Mouse (Mus musculus) intestine, embryonic 14.5 days (tissue): ENCODE measurements at regions not wholly inside any gene's neighbourhood (a gene's known extent, or its start where the extent isn't known, plus 50 kb on each side); places are given as distances from the start of the nearest gene placed in this dataset.

ENCODE experiments used
- ATAC-seq: fragments of 200-750 bp; cut with Nextera tagmentation; replicated peaks from 2 replicates; pipeline ENCODE4 v1.8.0; 2017; ENCODE audit warnings: low read depth, moderate number of reproducible peaks, moderate TSS enrichment, moderate library complexity; ENCODE audit not compliant: low FRiP score, low TSS enrichment
- DNase-seq: peaks from one replicate; pipeline ENCODE4 v3.0.0-alpha.2; 2018; ENCODE audit warnings: low spot score
- H3K27ac ChIP-seq: fragments of 300-500 bp; sonication (generic); 2 replicates; pipeline ENCODE4 v1.5.1; 2014; ENCODE audit warnings: low read depth, mild to moderate bottlenecking, control low read depth
- H3K27me3 ChIP-seq: fragments of 300-500 bp; sonication (generic); replicated peaks from 2 replicates; pipeline ENCODE4 v1.6.1; 2014; ENCODE audit warnings: low read length, control low read depth; ENCODE audit not compliant: control insufficient read depth, insufficient read depth
- H3K36me3 ChIP-seq: fragments of 300-500 bp; sonication (generic); 2 replicates; pipeline ENCODE4 v1.6.1; 2014; ENCODE audit warnings: low read length, control low read depth; ENCODE audit not compliant: control insufficient read depth, insufficient read depth
- H3K4me1 ChIP-seq: fragments of 300-500 bp; sonication (generic); replicated peaks from 2 replicates; pipeline ENCODE4 v1.6.1; 2014; ENCODE audit warnings: low read length, control low read depth, mixed read lengths; ENCODE audit not compliant: control insufficient read depth, insufficient read depth
- H3K4me2 ChIP-seq: fragments of 300-500 bp; sonication (generic); 2 replicates; pipeline ENCODE4 v1.6.1; 2014; ENCODE audit warnings: low read length
- H3K4me3 ChIP-seq: fragments of 300-500 bp; sonication (generic); 2 replicates; pipeline ENCODE4 v1.5.1; 2014; ENCODE audit warnings: low read depth, low read length, control low read depth, mixed read lengths
- H3K9ac ChIP-seq: fragments of 300-500 bp; sonication (generic); 2 replicates; pipeline ENCODE4 v1.6.1; 2014; ENCODE audit warnings: mild to moderate bottlenecking, low read length
- H3K9me3 ChIP-seq: fragments of 300-500 bp; sonication (generic); 2 replicates; pipeline ENCODE4 v1.6.1; 2016; ENCODE audit warnings: low read length, control low read depth; ENCODE audit not compliant: control insufficient read depth
- WGBS: fragments of 180-500 bp; shearing (Covaris S2); extraction: QIAGEN DNeasy Blood & Tissue Kit; methylation state at CpG from one replicate; pipeline ENCODE4 v1.1.7; 2014; 5-methylcytosine and 5-hydroxymethylcytosine counted together

- WGBS, result 93% methylated on average over 2 of the region's 2 CpGs
- Histone ChIP-seq H3K4me1 (no peaks in the 10 kb centered on the region), H3K4me2 (no peak overlapping the region), H3K9me3 (no peaks in the 10 kb centered on the region), H3K27me3 (peaks cover 6% of the 10 kb centered on the region; the same call in 1 of the 2 replicates), H3K4me3 (no peak overlapping the region), H3K9ac (no peak overlapping the region), H3K27ac (no peak overlapping the region), H3K36me3 (no peaks in the 10 kb centered on the region)
- no peak for DNase-seq
- ATAC-seq, result no peak
Measured at GRCm38 (mm10) chr11:114514126-114514525, 154.2 kb upstream of the Rpl38 start.

GRCm38 (mm10) chr11:114513446-114513845, 154.9 kb upstream of the Rpl38 start:
- Histone ChIP-seq H3K9me3 (no peaks in the 10 kb centered on the region), H3K27ac (no peak overlapping the region), H3K27me3 (peaks cover 6% of the 10 kb centered on the region; the same call in 1 of the 2 replicates), H3K4me3 (no peak overlapping the region), H3K4me1 (no peaks in the 10 kb centered on the region), H3K9ac (no peak overlapping the region), H3K36me3 (no peaks in the 10 kb centered on the region), H3K4me2 (no peak overlapping the region)
- DNase-seq (no peak), ATAC-seq (no peak)
- WGBS, result 22% methylated on average over 5 of the region's 5 CpGs

GRCm38 (mm10) chr11:114511994-114512393, 156.3 kb upstream of the Rpl38 start:
- Histone ChIP-seq H3K36me3 (no peaks in the 10 kb centered on the region), H3K4me2 (no peak overlapping the region), H3K4me3 (no peak overlapping the region), H3K9me3 (no peaks in the 10 kb centered on the region), H3K4me1 (no peaks in the 10 kb centered on the region), H3K9ac (no peak overlapping the region), H3K27me3 (peaks cover 6% of the 10 kb centered on the region; the same call in 1 of the 2 replicates), H3K27ac (no peak overlapping the region)
- DNase-seq (no peak), ATAC-seq (no peak)
- WGBS, result 9% methylated on average over 5 of the region's 5 CpGs

- 16% methylated on average over 5 of the region's 5 CpGs for WGBS
- no peaks in the 10 kb centered on the region for H3K9me3 ChIP-seq
- H3K27ac ChIP-seq, result no peak overlapping the region
- H3K4me2 ChIP-seq, result no peak overlapping the region
- DNase-seq (no peak), ATAC-seq (no peak)
- H3K4me3 ChIP-seq, result no peak overlapping the region
- no peaks in the 10 kb centered on the region for H3K4me1 ChIP-seq
- no peak overlapping the region for H3K9ac ChIP-seq
- no peaks in the 10 kb centered on the region for H3K27me3 ChIP-seq
- H3K36me3 ChIP-seq, result no peaks in the 10 kb centered on the region
Measured at GRCm38 (mm10) chr11:114502562-114502961, 165.8 kb upstream of the Rpl38 start.

- H3K4me1 ChIP-seq, result no peaks in the 10 kb centered on the region
- 54% methylated on average over 5 of the region's 5 CpGs for WGBS
- no peak overlapping the region for H3K4me2 ChIP-seq
- no peak overlapping the region for H3K9ac ChIP-seq
- no peak overlapping the region for H3K4me3 ChIP-seq
- H3K27me3 ChIP-seq, result no peaks in the 10 kb centered on the region
- H3K9me3 ChIP-seq, result no peaks in the 10 kb centered on the region
- H3K36me3 ChIP-seq, result no peaks in the 10 kb centered on the region
- no peak overlapping the region for H3K27ac ChIP-seq
- no peak for ATAC-seq
- DNase-seq, result no peak
Measured at GRCm38 (mm10) chr11:114501869-114502540, 166.3 kb upstream of the Rpl38 start.

- Histone ChIP-seq H3K4me1 (no peaks in the 10 kb centered on the region), H3K9me3 (no peaks in the 10 kb centered on the region), H3K9ac (no peak overlapping the region), H3K36me3 (no peaks in the 10 kb centered on the region), H3K4me2 (no peak overlapping the region), H3K4me3 (no peak overlapping the region), H3K27ac (no peak overlapping the region), H3K27me3 (no peaks in the 10 kb centered on the region)
- WGBS, result 92% methylated on average over 7 of the region's 7 CpGs
- DNase-seq, result no peak
- ATAC-seq, result no peak
Measured at GRCm38 (mm10) chr11:114500416-114500815, 167.9 kb upstream of the Rpl38 start.

GRCm38 (mm10) chr11:114499665-114500064, 168.7 kb upstream of the Rpl38 start:
- no peaks in the 10 kb centered on the region for H3K9me3 ChIP-seq
- 90% methylated on average over 12 of the region's 12 CpGs for WGBS
- H3K27me3 ChIP-seq, result no peaks in the 10 kb centered on the region

GRCm38 (mm10) chr11:114495520-114495921, 172.8 kb upstream of the Rpl38 start:
- H3K4me3 ChIP-seq, result no peak overlapping the region
- H3K36me3 ChIP-seq, result no peaks in the 10 kb centered on the region
- H3K9me3 ChIP-seq, result no peaks in the 10 kb centered on the region
- H3K27ac ChIP-seq, result no peak overlapping the region
- no peak overlapping the region for H3K9ac ChIP-seq
- H3K4me2 ChIP-seq, result no peak overlapping the region
- ATAC-seq (no peak), DNase-seq (no peak)
- H3K27me3 ChIP-seq, result peaks cover 12% of the 10 kb centered on the region; the same call in 1 of the 2 replicates
- WGBS, result 47% methylated on average over 5 of the region's 5 CpGs
- peaks cover 5% of the 10 kb centered on the region; the same call in 1 of the 2 replicates for H3K4me1 ChIP-seq

More at GRCm38 (mm10) chr11:114499665-114500064, 168.7 kb upstream of the Rpl38 start:
- H3K4me2 ChIP-seq, result no peak overlapping the region
- H3K4me1 ChIP-seq, result no peaks in the 10 kb centered on the region
- no peak overlapping the region for H3K9ac ChIP-seq
- no peak overlapping the region for H3K27ac ChIP-seq
- H3K4me3 ChIP-seq, result no peak overlapping the region
- H3K36me3 ChIP-seq, result no peaks in the 10 kb centered on the region
- ATAC-seq (no peak), DNase-seq (no peak)

GRCm38 (mm10) chr11:114486455-114486854, 181.9 kb upstream of the Rpl38 start:
- peaks cover 6% of the 10 kb centered on the region for H3K4me1 ChIP-seq
- H3K4me2 ChIP-seq, result no peak overlapping the region
- no peak overlapping the region for H3K9ac ChIP-seq
- ATAC-seq (peak; percentile 66; the same call in 1 of the 2 replicates), DNase-seq (no peak)
- no peak overlapping the region for H3K27ac ChIP-seq
- no peak overlapping the region for H3K4me3 ChIP-seq
- 0 out of 2 replicates have a peak, but pooled peaks cover 3% of the 10 kb centered on the region for H3K27me3 ChIP-seq
- 19% methylated on average over 8 of the region's 8 CpGs for WGBS
- H3K9me3 ChIP-seq, result no peaks in the 10 kb centered on the region
- no peaks in the 10 kb centered on the region for H3K36me3 ChIP-seq
